Mouse (Mus musculus): ENCODE results near the gene Ubac2. TPM values are rescaled to one million over a fixed set of nuclear protein-coding genes. Genes with fewer than 3 reads are reported as not detected.

Gene Ubac2
- polyA plus RNA-seq, 1 experiment from 2014 or later: 51.1 TPM

- Histone ChIP-seq H3K4me2 (no peak overlapping the region), H3K4me1 (replicated peaks) (no peaks in the 10 kb centered on the region), H3K9ac (no peak overlapping the region), H3K9me3 (no peaks in the 10 kb centered on the region), H3K36me3 (no peaks in the 10 kb centered on the region), H3K27me3 (no peaks in the 10 kb centered on the region), H3K4me3 (no peak overlapping the region), H3K27ac (replicated peaks) (no peak overlapping the region)
- ATAC-seq (ENCODE audit: low FRiP score, low read depth): no peak
- WGBS: 91% methylated on average over 11 of the region's 11 CpGs
Observed at GRCm38 (mm10) chr14:122028926-122029745, 150.7 kb downstream of the Ubac2 start.

DNA sequence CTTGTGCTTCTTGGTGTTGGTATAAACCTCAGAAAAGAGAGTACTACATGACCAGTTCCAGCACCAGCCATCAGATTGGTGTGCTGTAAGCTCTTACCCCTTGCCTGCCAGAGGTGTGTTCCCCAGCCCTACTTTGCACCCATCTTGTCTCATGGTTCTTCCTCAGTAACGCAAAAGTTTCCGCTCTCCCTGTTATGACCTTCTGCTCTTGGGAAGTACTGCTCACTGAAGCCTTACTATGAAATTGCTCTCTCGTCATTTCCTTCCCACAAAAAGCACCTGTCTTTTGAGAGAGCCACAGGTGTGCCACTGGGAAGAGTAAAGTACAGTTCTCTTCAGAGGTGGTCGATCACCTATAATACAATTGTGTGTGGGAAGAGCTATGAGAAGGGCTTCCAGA, 151.4 kb downstream of the Ubac2 start:
- no peak overlapping the region for H3K9ac ChIP-seq
- no peak for ATAC-seq (ENCODE audit: low FRiP score, low read depth)
- H3K36me3 ChIP-seq: no peaks in the 10 kb centered on the region
- H3K4me1 ChIP-seq (replicated peaks): no peaks in the 10 kb centered on the region
- 89% methylated on average over 4 of the region's 4 CpGs for WGBS
- no peak overlapping the region for H3K4me2 ChIP-seq
- H3K27ac ChIP-seq (replicated peaks): no peak overlapping the region
- no peak overlapping the region for H3K4me3 ChIP-seq
- no peaks in the 10 kb centered on the region for H3K27me3 ChIP-seq
- H3K9me3 ChIP-seq: no peaks in the 10 kb centered on the region

DNA sequence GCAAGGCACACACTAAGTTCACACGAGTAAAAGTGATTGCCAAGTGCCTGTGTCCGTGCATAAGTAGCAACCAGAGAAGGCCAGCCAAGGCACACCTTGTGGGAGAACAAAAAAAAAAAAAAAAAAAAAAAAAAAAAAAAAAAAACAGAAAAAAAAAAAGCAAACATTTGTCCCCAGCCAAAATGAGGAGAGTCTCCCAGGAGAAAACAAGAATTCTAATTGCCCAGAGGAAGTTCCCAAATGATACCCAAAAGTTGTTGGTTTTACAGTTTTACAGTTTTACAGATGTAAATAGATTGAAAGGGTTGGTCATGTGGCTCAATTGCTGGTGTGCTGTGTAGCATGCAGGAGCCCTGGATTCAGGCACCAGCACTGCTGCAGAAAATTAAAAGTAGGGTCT, 153.6 kb downstream of the Ubac2 start:
- no peak overlapping the region for H3K4me3 ChIP-seq
- WGBS: 89% methylated on average over 2 of the region's 2 CpGs
- H3K36me3 ChIP-seq: no peaks in the 10 kb centered on the region
- H3K9ac ChIP-seq: no peak overlapping the region
- H3K4me2 ChIP-seq: no peak overlapping the region
- H3K9me3 ChIP-seq: no peaks in the 10 kb centered on the region
- H3K4me1 ChIP-seq (replicated peaks): no peaks in the 10 kb centered on the region
- no peak overlapping the region for H3K27ac ChIP-seq (replicated peaks)
- no peak for ATAC-seq (ENCODE audit: low FRiP score, low read depth)
- no peaks in the 10 kb centered on the region for H3K27me3 ChIP-seq

GRCm38 (mm10) chr14:122034451-122034850, 156.0 kb downstream of the Ubac2 start, which contains the start of gene Timm8a2:
Gene Timm8a2 (plus strand): TSS chr14:122034674.
- Histone ChIP-seq H3K27ac (replicated peaks) (no peak within 1 kb of the TSS), H3K27me3 (no peaks in the 10 kb centered on the region), H3K4me1 (replicated peaks) (no peaks in the 10 kb centered on the region), H3K4me2 (no peak within 1 kb of the TSS), H3K4me3 (no peak within 1 kb of the TSS), H3K36me3 (no peaks in the 10 kb centered on the region), H3K9ac (no peak within 1 kb of the TSS), H3K9me3 (no peaks in the 10 kb centered on the region)
- WGBS: 93% methylated on average over 13 of the region's 13 CpGs
- ATAC-seq (ENCODE audit: low FRiP score, low read depth): no peak

DNA sequence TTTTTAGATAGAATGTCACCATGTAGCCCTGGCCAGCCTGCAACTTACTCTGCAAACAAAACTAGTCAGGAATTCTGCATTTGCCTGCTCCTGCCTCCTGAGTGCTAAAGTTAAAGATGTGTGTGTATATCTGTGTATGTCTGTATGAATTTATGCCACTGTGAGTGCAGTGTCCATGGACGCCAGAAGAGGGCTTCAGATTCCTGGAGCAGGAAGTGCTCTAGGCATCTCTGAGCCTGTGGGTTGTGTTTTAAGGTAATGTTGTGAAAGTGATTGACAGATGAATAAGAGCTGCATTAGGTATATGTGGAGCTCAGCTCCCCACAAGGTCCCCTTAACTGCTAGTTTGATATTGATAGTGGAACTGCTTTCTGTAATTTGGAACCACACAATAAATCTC, 156.8 kb downstream of the Ubac2 start:
- no peak for ATAC-seq (ENCODE audit: low FRiP score, low read depth)
- H3K4me2 ChIP-seq: no peak overlapping the region
- no peak overlapping the region for H3K9ac ChIP-seq
- no peak overlapping the region for H3K27ac ChIP-seq (replicated peaks)
- 93% methylated on average over 1 of the region's 1 CpGs for WGBS
- H3K9me3 ChIP-seq: no peaks in the 10 kb centered on the region
- no peaks in the 10 kb centered on the region for H3K36me3 ChIP-seq
- H3K4me3 ChIP-seq: no peak overlapping the region
- no peaks in the 10 kb centered on the region for H3K4me1 ChIP-seq (replicated peaks)
- H3K27me3 ChIP-seq: no peaks in the 10 kb centered on the region

GRCm38 (mm10) chr14:122035860-122036259, 157.4 kb downstream of the Ubac2 start:
- WGBS: 86% methylated on average over 2 of the region's 2 CpGs
- no peaks in the 10 kb centered on the region for H3K4me1 ChIP-seq (replicated peaks)
- H3K9ac ChIP-seq: no peak overlapping the region
- H3K27ac ChIP-seq (replicated peaks): no peak overlapping the region
- no peak overlapping the region for H3K4me2 ChIP-seq
- ATAC-seq (ENCODE audit: low FRiP score, low read depth): no peak
- H3K36me3 ChIP-seq: no peaks in the 10 kb centered on the region
- H3K4me3 ChIP-seq: no peak overlapping the region
- no peaks in the 10 kb centered on the region for H3K9me3 ChIP-seq
- no peaks in the 10 kb centered on the region for H3K27me3 ChIP-seq

DNA sequence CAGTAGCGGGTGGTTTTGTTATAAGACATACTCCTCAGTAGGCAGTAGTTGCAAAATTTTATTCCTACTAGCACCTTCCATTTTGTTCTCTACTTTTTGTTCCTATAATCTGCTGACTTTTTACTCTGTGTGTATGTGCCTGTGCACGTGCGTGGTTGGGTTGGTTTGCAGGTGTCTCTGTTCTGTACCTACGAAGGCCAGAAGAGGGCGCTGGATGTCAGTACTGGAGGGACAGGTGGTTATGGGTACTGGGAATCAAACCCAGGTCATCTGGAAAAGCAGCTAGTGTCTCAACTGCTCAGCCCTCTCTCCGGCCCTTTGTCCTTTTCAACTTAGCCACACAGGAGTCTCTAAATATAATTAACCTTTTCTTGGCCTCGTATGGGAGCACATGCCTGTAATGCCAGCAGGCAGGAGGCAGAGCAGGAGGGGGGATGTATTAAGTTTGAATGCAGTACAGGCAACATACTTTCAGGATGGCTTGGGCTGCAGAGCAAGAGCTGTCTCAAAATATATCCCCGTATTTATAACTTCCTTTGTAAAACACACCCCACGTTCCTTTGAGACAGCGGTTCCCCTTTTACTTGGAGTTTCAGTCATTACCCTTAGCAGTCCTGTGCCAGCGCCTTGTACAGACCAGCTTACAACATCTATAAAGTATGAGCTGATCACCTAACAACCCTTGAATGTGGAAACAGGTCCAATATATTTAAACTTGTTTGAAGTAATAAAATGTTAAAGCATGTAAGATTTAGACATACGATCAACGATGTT, 160.6 kb downstream of the Ubac2 start:
- Histone ChIP-seq H3K4me1 (replicated peaks) (no peaks in the 10 kb centered on the region), H3K9me3 (no peaks in the 10 kb centered on the region), H3K9ac (no peak overlapping the region), H3K27me3 (no peaks in the 10 kb centered on the region), H3K4me3 (no peak overlapping the region), H3K27ac (replicated peaks) (no peak overlapping the region), H3K4me2 (no peak overlapping the region), H3K36me3 (no peaks in the 10 kb centered on the region)
- ATAC-seq (ENCODE audit: low FRiP score, low read depth): no peak
- 86% methylated on average over 13 of the region's 13 CpGs for WGBS

- 93% methylated on average over 3 of the region's 3 CpGs for WGBS
- H3K9ac ChIP-seq: no peak overlapping the region
- H3K27ac ChIP-seq (replicated peaks): no peak overlapping the region
- no peaks in the 10 kb centered on the region for H3K36me3 ChIP-seq
- no peaks in the 10 kb centered on the region for H3K27me3 ChIP-seq
- no peak for ATAC-seq (ENCODE audit: low FRiP score, low read depth)
- H3K4me2 ChIP-seq: no peak overlapping the region
- H3K4me1 ChIP-seq (replicated peaks): no peaks in the 10 kb centered on the region
- H3K4me3 ChIP-seq: no peak overlapping the region
- no peaks in the 10 kb centered on the region for H3K9me3 ChIP-seq
Observed at GRCm38 (mm10) chr14:122041413-122041825, 163.0 kb downstream of the Ubac2 start.

- no peak for ATAC-seq (ENCODE audit: low FRiP score, low read depth)
- Histone ChIP-seq H3K36me3 (no peaks in the 10 kb centered on the region), H3K27me3 (no peaks in the 10 kb centered on the region), H3K4me1 (replicated peaks) (no peaks in the 10 kb centered on the region), H3K9ac (no peak overlapping the region), H3K9me3 (no peaks in the 10 kb centered on the region), H3K4me2 (no peak overlapping the region), H3K4me3 (no peak overlapping the region), H3K27ac (replicated peaks) (no peak overlapping the region)
- 88% methylated on average over 8 of the region's 8 CpGs for WGBS
Observed at GRCm38 (mm10) chr14:122042142-122042694, 163.8 kb downstream of the Ubac2 start.

GRCm38 (mm10) chr14:122047784-122048183, 169.4 kb downstream of the Ubac2 start:
- Histone ChIP-seq H3K9me3 (no peaks in the 10 kb centered on the region), H3K36me3 (no peaks in the 10 kb centered on the region), H3K4me1 (replicated peaks) (no peaks in the 10 kb centered on the region), H3K9ac (no peak overlapping the region), H3K27me3 (no peaks in the 10 kb centered on the region), H3K27ac (replicated peaks) (no peak overlapping the region), H3K4me3 (no peak overlapping the region), H3K4me2 (no peak overlapping the region)
- no peak for ATAC-seq (ENCODE audit: low FRiP score, low read depth)
- 91% methylated on average over 8 of the region's 8 CpGs for WGBS

GRCm38 (mm10) chr14:122048816-122049215, 170.4 kb downstream of the Ubac2 start:
- no peak overlapping the region for H3K9ac ChIP-seq
- H3K27ac ChIP-seq (replicated peaks): no peak overlapping the region
- H3K27me3 ChIP-seq: no peaks in the 10 kb centered on the region
- no peaks in the 10 kb centered on the region for H3K36me3 ChIP-seq
- H3K9me3 ChIP-seq: no peaks in the 10 kb centered on the region
- H3K4me1 ChIP-seq (replicated peaks): no peaks in the 10 kb centered on the region
- H3K4me2 ChIP-seq: no peak overlapping the region
- ATAC-seq (ENCODE audit: low FRiP score, low read depth): no peak
- 84% methylated on average over 9 of the region's 9 CpGs for WGBS
- no peak overlapping the region for H3K4me3 ChIP-seq

GRCm38 (mm10) chr14:122052896-122053635, 174.6 kb downstream of the Ubac2 start:
- Histone ChIP-seq H3K4me3 (no peak overlapping the region), H3K36me3 (no peaks in the 10 kb centered on the region), H3K4me2 (no peak overlapping the region), H3K4me1 (replicated peaks) (no peaks in the 10 kb centered on the region), H3K9ac (no peak overlapping the region), H3K27ac (replicated peaks) (no peak overlapping the region), H3K9me3 (no peaks in the 10 kb centered on the region), H3K27me3 (no peaks in the 10 kb centered on the region)
- 86% methylated on average over 9 of the region's 9 CpGs for WGBS
- ATAC-seq (ENCODE audit: low FRiP score, low read depth): no peak

All from hindbrain, embryonic 15.5 days (tissue).